In the genomic region with DNA sequence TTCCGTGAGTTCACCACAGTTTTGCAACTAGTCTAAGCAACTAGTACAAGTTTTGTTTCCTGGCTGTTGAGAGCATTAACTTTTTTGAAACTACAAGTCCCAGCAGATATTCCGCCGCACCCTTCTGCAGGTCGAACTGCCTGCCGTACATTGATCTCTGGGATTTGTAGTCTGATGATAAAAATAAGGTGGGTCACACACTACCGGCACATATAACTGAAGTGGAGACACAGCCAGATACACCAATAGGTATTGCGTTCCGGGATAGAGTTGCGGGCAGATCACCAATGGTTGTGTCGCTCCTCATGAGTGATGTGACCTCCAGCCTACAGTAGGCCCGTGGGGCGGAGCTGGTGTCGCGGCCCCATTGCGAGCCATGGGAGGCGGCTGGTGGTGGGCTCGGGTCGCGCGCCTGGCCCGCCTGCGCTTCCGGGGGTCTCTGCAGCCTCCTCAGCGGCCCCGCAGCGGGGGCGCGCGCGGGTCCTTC, we compare ENCODE assay signal across 8 mouse cellular contexts. TPM values are rescaled to one million over a fixed set of nuclear protein-coding genes. Genes with fewer than 3 reads are reported as not detected.
DNase-seq lines count a peak whose midpoint lies in the region; ATAC-seq lines count a peak whose summit lies in the region.

A gene (plus strand): TSS at position 193 of the 487 bp plus-strand sequence.

- ATAC-seq in heart, embryonic 14.5 days (ENCODE audit: insufficient number of reproducible peaks, insufficient read depth, low FRiP score, low read depth): peak; percentile 97
- ATAC-seq in liver, embryonic 13.5 days (ENCODE audit: low read depth): peak; percentile 99
- ATAC-seq in neural tube, embryonic 12.5 days (ENCODE audit: low FRiP score, low read depth): peak; percentile 97

- 1% methylated on average over 30 of the region's 30 CpGs for WGBS in heart, embryonic 14.5 days
- under 1% methylated on average over 30 of the region's 30 CpGs for WGBS in liver, embryonic 13.5 days (ENCODE audit: insufficient replicate concordance)
- 1% methylated on average over 30 of the region's 30 CpGs for WGBS in neural tube, embryonic 12.5 days

- peaks cover 6 to 10% of the 10 kb centered on the region in 2 experiments for H3K4me1 ChIP-seq in heart, embryonic 14.5 days (ENCODE audit: control insufficient read depth in 2 of 2, insufficient read depth in 2 of 2, low read length in 2 of 2)
- H3K4me1 ChIP-seq in liver, embryonic 13.5 days (replicated peaks): peaks cover 26% of the 10 kb centered on the region
- peaks cover 10% of the 10 kb centered on the region; the same call in 1 of the 2 replicates for H3K4me1 ChIP-seq in neural tube, embryonic 12.5 days

- no peaks in the 10 kb centered on the region for H3K9me3 ChIP-seq in heart, embryonic 14.5 days (ENCODE audit: control insufficient read depth, low read length)
- no peaks in the 10 kb centered on the region for H3K9me3 ChIP-seq in liver, embryonic 13.5 days (replicated peaks)
- H3K9me3 ChIP-seq in neural tube, embryonic 12.5 days: no peaks in the 10 kb centered on the region

- H3K9ac ChIP-seq in heart, embryonic 14.5 days (ENCODE audit: low read length): peak within 1 kb of the TSS; percentile 78
- H3K9ac ChIP-seq in liver, embryonic 13.5 days: peak within 1 kb of the TSS; percentile 83
- peak within 1 kb of the TSS; percentile 66 for H3K9ac ChIP-seq in neural tube, embryonic 12.5 days

- H3K4me3 ChIP-seq in heart, embryonic 14.5 days (ENCODE audit: control insufficient read depth in 1 of 2, insufficient read depth in 1 of 2, low read depth in 1 of 2, low read length in 2 of 2): peak within 1 kb of the TSS; percentile 61 to 83
- peak within 1 kb of the TSS; percentile 84 for H3K4me3 ChIP-seq in liver, embryonic 13.5 days (replicated peaks)
- H3K4me3 ChIP-seq in neural tube, embryonic 12.5 days: peak within 1 kb of the TSS; percentile 63

- H3K27me3 ChIP-seq in heart, embryonic 14.5 days (ENCODE audit: control insufficient read depth, insufficient read depth, low read length): no peaks in the 10 kb centered on the region
- no peaks in the 10 kb centered on the region for H3K27me3 ChIP-seq in liver, embryonic 13.5 days
- H3K27me3 ChIP-seq in neural tube, embryonic 12.5 days (replicated peaks): no peaks in the 10 kb centered on the region

- H3K4me2 ChIP-seq in heart, embryonic 14.5 days (ENCODE audit: low read length): peak within 1 kb of the TSS; percentile 90
- peak within 1 kb of the TSS; percentile 98 for H3K4me2 ChIP-seq in liver, embryonic 13.5 days
- H3K4me2 ChIP-seq in neural tube, embryonic 12.5 days (replicated peaks): peak within 1 kb of the TSS; percentile 93

- DNase-seq in CD8-positive naive resting alpha-beta T cell, adult 2 months (ENCODE audit: low read depth in 2 of 2, low spot score in 2 of 2): peak; percentile 85 to 86
- DNase-seq in c-Kit-negative CD71-positive TER-119-positive erythroid progenitor cells, embryonic 14.5 days (ENCODE audit: low read depth, low spot score): peak; percentile 69
- DNase-seq in fibroblast of lung, adult 2 months (ENCODE audit: low read depth): peak; percentile 96
- DNase-seq in kidney, postnatal 14 days: peak; percentile 94
- DNase-seq in liver, embryonic 13.5 days: peak; percentile 84
- peak; percentile 97 for DNase-seq in telencephalon, adult 2 months (ENCODE audit: low read depth, low spot score)

- H3K27ac ChIP-seq in heart, embryonic 14.5 days (replicated peaks in 1 of 2; ENCODE audit: control insufficient read depth in 1 of 2, insufficient read depth in 1 of 2, low read depth in 2 of 2, low read length in 2 of 2): peak within 1 kb of the TSS in 1 of 2 experiments; percentile 63; a peak in 2 of 4 replicates
- peak within 1 kb of the TSS; percentile 66 for H3K27ac ChIP-seq in liver, embryonic 13.5 days
- peak within 1 kb of the TSS; percentile 32; the same call in 1 of the 2 replicates for H3K27ac ChIP-seq in neural tube, embryonic 12.5 days

- H3K36me3 ChIP-seq in heart, embryonic 14.5 days (ENCODE audit: control insufficient read depth, insufficient read depth, low read length): peaks cover 9% of the 10 kb centered on the region
- H3K36me3 ChIP-seq in liver, embryonic 13.5 days: peaks cover 12% of the 10 kb centered on the region; the same call in 1 of the 2 replicates
- peaks cover 5% of the 10 kb centered on the region for H3K36me3 ChIP-seq in neural tube, embryonic 12.5 days

RNA-seq across cellular contexts. Expression of the gene that starts here (rescaled TPM):
- 87.5 and 96.7 TPM in 2 replicates for polyA plus RNA-seq in heart, embryonic 14.5 days (2014; fragmentation: Nextera tagmentation; extraction: Ambion mirVana)
- 30.0 and 35.4 TPM in 2 replicates for polyA plus RNA-seq in liver, embryonic 13.5 days (2015; fragmentation: Nextera tagmentation; extraction: Ambion mirVana)
- 58.5 and 66.6 TPM in 2 replicates for polyA plus RNA-seq in neural tube, embryonic 12.5 days (2016; fragmentation: Nextera tagmentation; extraction: Ambion mirVana)
